ENCODE assay signal across 19 mouse cellular contexts in the genomic region with DNA sequence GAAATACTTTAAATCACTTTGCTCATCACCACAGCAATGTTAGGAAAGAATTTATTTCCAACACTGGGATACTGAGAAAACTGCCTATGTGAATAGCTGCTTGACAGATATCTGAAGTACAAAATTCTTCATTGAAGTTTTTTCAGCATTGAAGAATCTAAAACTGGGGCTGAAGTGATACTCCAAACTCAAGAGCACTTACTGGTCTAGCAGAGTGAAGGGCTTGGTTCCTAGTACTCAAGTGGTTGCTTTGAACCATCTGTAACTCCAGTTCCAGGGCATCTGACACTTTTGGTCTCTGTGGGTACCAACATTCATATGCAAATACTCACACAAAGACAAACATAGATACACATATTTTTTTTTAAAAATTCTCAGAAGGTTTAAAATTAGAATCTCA.
"Had no signal": no experiment of that assay in that cellular context is flagged by ENCODE, and none has a peak within 500 bp of the region (broad histone marks: within the 10 kb centered on the region; RNA-seq: fewer than 3 reads in every experiment).

No protein-coding gene starts in this region.

- H3K4me1 ChIP-seq: limb, embryonic 12.5 days; limb, embryonic 15.5 days; liver, embryonic 12.5 days; liver, embryonic 15.5 days; midbrain, embryonic 12.5 days; midbrain, embryonic 15.5 days; neural tube, embryonic 13.5 days had no signal

- H3K9me3 ChIP-seq: limb, embryonic 12.5 days; limb, embryonic 15.5 days; liver, embryonic 12.5 days; liver, embryonic 15.5 days; midbrain, embryonic 12.5 days; midbrain, embryonic 15.5 days; neural tube, embryonic 13.5 days had no signal

- H3K27me3 ChIP-seq: limb, embryonic 12.5 days; limb, embryonic 15.5 days; liver, embryonic 12.5 days; liver, embryonic 15.5 days; midbrain, embryonic 12.5 days; midbrain, embryonic 15.5 days; neural tube, embryonic 13.5 days had no signal

- H3K4me3 ChIP-seq: layer of hippocampus, adult 2 months; limb, embryonic 12.5 days; limb, embryonic 15.5 days; liver, embryonic 12.5 days; liver, embryonic 15.5 days; midbrain, embryonic 12.5 days; midbrain, embryonic 15.5 days; neural tube, embryonic 13.5 days had no signal

- H3K36me3 ChIP-seq: limb, embryonic 12.5 days; limb, embryonic 15.5 days; liver, embryonic 12.5 days; liver, embryonic 15.5 days; midbrain, embryonic 12.5 days; midbrain, embryonic 15.5 days; neural tube, embryonic 13.5 days had no signal

- ATAC-seq: intestine, postnatal 0 days; liver, embryonic 12.5 days; midbrain, embryonic 15.5 days had no signal

- H3K4me2 ChIP-seq: limb, embryonic 12.5 days; limb, embryonic 15.5 days; liver, embryonic 12.5 days; liver, embryonic 15.5 days; midbrain, embryonic 12.5 days; midbrain, embryonic 15.5 days; neural tube, embryonic 13.5 days had no signal

- H3K9ac ChIP-seq: limb, embryonic 12.5 days; limb, embryonic 15.5 days; liver, embryonic 12.5 days; liver, embryonic 15.5 days; midbrain, embryonic 12.5 days; midbrain, embryonic 15.5 days; neural tube, embryonic 13.5 days had no signal

- H3K27ac ChIP-seq: kidney, postnatal 0 days; layer of hippocampus, adult 2 months; limb, embryonic 12.5 days; limb, embryonic 15.5 days; liver, embryonic 12.5 days; liver, embryonic 15.5 days; midbrain, embryonic 12.5 days; midbrain, embryonic 15.5 days; neural tube, embryonic 13.5 days; stomach, postnatal 0 days had no signal

- DNase-seq: kidney, adult 2 months; kidney, postnatal 25 days; layer of hippocampus, adult 9-11 months; left cerebral cortex, postnatal 4 days; retina, postnatal 1 day; thymus, adult 2 months; thymus, postnatal 14 days; thymus, postnatal 4 days had no signal
